Mouse (Mus musculus) embryo, embryonic 10 days (tissue): ENCODE measurements around the gene Mllt11.

Experiments used
- DNase-seq: peaks from one replicate; pipeline ENCODE4 v3.0.0-alpha.2; 2015; ENCODE audit warnings: low spot score

Gene Mllt11

GRCm38 (mm10) chr3:95246465-95247231 lies 14.7 kb upstream of the Mllt11 start:
- no peak for DNase-seq

GRCm38 (mm10) chr3:95243086-95243485 lies 11.1 kb upstream of the Mllt11 start:
- DNase-seq, result no peak

- no peak for DNase-seq
Observed at GRCm38 (mm10) chr3:95241498-95241897, 9.5 kb upstream of the Mllt11 start, which contains the start of gene Gm128. Gm128 (minus strand) TSS chr3:95241598.

- DNase-seq, result no peak
Observed at GRCm38 (mm10) chr3:95240900-95241299, 8.9 kb upstream of the Mllt11 start.

- DNase-seq, result no peak
Observed at GRCm38 (mm10) chr3:95239971-95240370, 8.0 kb upstream of the Mllt11 start.

GRCm38 (mm10) chr3:95239022-95239421 lies 7.1 kb upstream of the Mllt11 start:
- DNase-seq, result no peak

- no peak for DNase-seq
Observed at GRCm38 (mm10) chr3:95237541-95238099, 5.6 kb upstream of the Mllt11 start.

GRCm38 (mm10) chr3:95235386-95236301 lies 3.7 kb upstream of the Mllt11 start:
- peak; percentile 43 for DNase-seq

- DNase-seq, result no peak
Observed at GRCm38 (mm10) chr3:95233303-95233980, 1.5 kb upstream of the Mllt11 start.

- DNase-seq, result no peak
Observed at GRCm38 (mm10) chr3:95232771-95233170, 800 bp upstream of the Mllt11 start.

GRCm38 (mm10) chr3:95230495-95231297 lies 1.3 kb downstream of the Mllt11 start:
- peak; percentile 39 for DNase-seq

GRCm38 (mm10) chr3:95229781-95230494 lies 2.0 kb downstream of the Mllt11 start:
- peak; percentile 54 for DNase-seq

- DNase-seq, result peak; percentile 38
Observed at GRCm38 (mm10) chr3:95228894-95229780, 2.8 kb downstream of the Mllt11 start.

GRCm38 (mm10) chr3:95228148-95228893 lies 3.6 kb downstream of the Mllt11 start, which contains the start of gene Cdc42se1:
Cdc42se1 (plus strand) TSS chr3:95228732.
- DNase-seq, result peak; percentile 96

- no peak for DNase-seq
Observed at GRCm38 (mm10) chr3:95227214-95227613, 4.8 kb downstream of the Mllt11 start.

- peak; percentile 68 for DNase-seq
Observed at GRCm38 (mm10) chr3:95224295-95224694, 7.7 kb downstream of the Mllt11 start.

- DNase-seq, result no peak
Observed at GRCm38 (mm10) chr3:95223041-95223440, 8.9 kb downstream of the Mllt11 start.

GRCm38 (mm10) chr3:95218466-95219137 lies 13.4 kb downstream of the Mllt11 start:
- no peak for DNase-seq
